Mouse (Mus musculus) liver, embryonic 14.5 days (tissue): ENCODE results near the gene Ninj2. TPM values are rescaled to one million over a fixed set of nuclear protein-coding genes. Genes with fewer than 3 reads are reported as not detected.
A peak's percentile ranks its signal among the peaks of the same experiment; 100 is the strongest.

Source experiments
- ATAC-seq: fragments of 200-750 bp; cut with Nextera tagmentation; 2 replicates; pipeline ENCODE4 v1.8.0; 2017; ENCODE audit warnings: moderate number of reproducible peaks, mild to moderate bottlenecking, moderate library complexity; ENCODE audit not compliant: insufficient read depth
- DNase-seq, 3 experiments: peaks; one replicate each; pipeline ENCODE4 v3.0.0-alpha.2; 2012 to 2013; ENCODE audit warnings: low read depth in 3 of 3, low spot score in 3 of 3
- H3K27ac ChIP-seq: fragments of 300-500 bp; sonication (generic); 2 replicates; pipeline ENCODE4 v1.5.1; 2014; ENCODE audit warnings: moderate library complexity, mild to moderate bottlenecking, control low read depth, inconsistent platforms
- H3K27me3 ChIP-seq: fragments of 300-500 bp; sonication (generic); 2 replicates; pipeline ENCODE4 v1.6.1; 2014; ENCODE audit warnings: mild to moderate bottlenecking, low read length, moderate library complexity; ENCODE audit not compliant: control insufficient read depth, insufficient read depth
- H3K36me3 ChIP-seq: fragments of 300-500 bp; sonication (generic); replicated peaks from 2 replicates; pipeline ENCODE4 v1.6.1; 2014; ENCODE audit warnings: low read depth; ENCODE audit not compliant: control insufficient read depth, insufficient read depth
- H3K4me1 ChIP-seq, 2 experiments: fragments of 200-500 bp in 1 of 2; fragments of 300-500 bp in 1 of 2; sonication (generic) in 1 of 2; replicated peaks; 2 replicates each; pipeline ENCODE4 v1.6.1; 2012 to 2014; ENCODE audit warnings: antibody characterized with exemption in 1 of 2, inconsistent platforms in 1 of 2, low read length in 1 of 2; ENCODE audit not compliant: control insufficient read depth in 2 of 2, insufficient read depth in 2 of 2
- H3K4me2 ChIP-seq: fragments of 300-500 bp; sonication (generic); 2 replicates; pipeline ENCODE4 v1.6.1; 2014; ENCODE audit warnings: low read depth, mild to moderate bottlenecking, control low read depth, moderate library complexity
- H3K4me3 ChIP-seq, 2 experiments: fragments of 200-500 bp in 1 of 2; fragments of 300-500 bp in 1 of 2; sonication (generic) in 1 of 2; 2 replicates each; pipeline ENCODE4 v1.5.1; 2012 to 2014; ENCODE audit warnings: low read depth in 2 of 2, low read length in 2 of 2, mild to moderate bottlenecking in 2 of 2, control low read depth in 1 of 2, inconsistent platforms in 1 of 2, moderate library complexity in 1 of 2; ENCODE audit not compliant: insufficient read depth in 1 of 2
- H3K9ac ChIP-seq: fragments of 300-500 bp; sonication (generic); replicated peaks from 2 replicates; pipeline ENCODE4 v1.6.1; 2014; ENCODE audit warnings: mild to moderate bottlenecking, control low read depth, moderate library complexity
- H3K9me3 ChIP-seq: fragments of 300-500 bp; sonication (generic); 2 replicates; pipeline ENCODE4 v1.6.1; 2016; ENCODE audit warnings: low read length, mixed read lengths; ENCODE audit not compliant: control insufficient read depth
- CTCF ChIP-seq: IDR thresholded peaks from 2 replicates; pipeline ENCODE4 v1.5.1; 2016; ENCODE audit warnings: antibody characterized with exemption, low read depth, control low read depth
- EP300 ChIP-seq: IDR thresholded peaks from 2 replicates; pipeline ENCODE4 v1.6.1; 2016; ENCODE audit warnings: antibody characterized with exemption, low read depth
- WGBS: fragments of 180-500 bp; shearing (Covaris S2); extraction: QIAGEN DNeasy Blood & Tissue Kit; methylation state at CpG from one replicate; pipeline ENCODE4 v1.1.7; 2014; ENCODE audit not compliant: insufficient replicate concordance; 5-methylcytosine and 5-hydroxymethylcytosine counted together
- polyA plus RNA-seq, 2 experiments: library from polyadenylated mRNA; depleted of rRNA in 1 of 2; stranded (reverse) in 1 of 2; unstranded in 1 of 2; fragments of >200 nt; fragmentation: Nextera tagmentation in 1 of 2; extraction: Ambion mirVana in 1 of 2; gene quantifications; 2 replicates each; pipeline versions ENCODE4 v1.2.1 to v1.2.3; 2012 to 2014

Gene Ninj2
- polyA plus RNA-seq, 2 experiments, result 0.33 TPM; not detected in 1

- H3K9me3 ChIP-seq, result no peaks in the 10 kb centered on the region
- H3K27ac ChIP-seq, result no peak overlapping the region
- no peaks in the 10 kb centered on the region for H3K27me3 ChIP-seq
- no peak for DNase-seq
- H3K4me1 ChIP-seq, result peaks cover 0 to 9% of the 10 kb centered on the region in 2 experiments; a peak in 1 of 4 replicates
- no peak for ATAC-seq
- H3K9ac ChIP-seq, result no peak overlapping the region
- H3K36me3 ChIP-seq, result no peaks in the 10 kb centered on the region
- TF ChIP-seq EP300 (no peak), CTCF (no peak)
- H3K4me3 ChIP-seq, result no peak overlapping the region
- WGBS, result 45% methylated on average over 3 of the region's 3 CpGs
- H3K4me2 ChIP-seq, result no peak overlapping the region
Measured at GRCm38 (mm10) chr6:120151616-120152053, 58.5 kb downstream of the Ninj2 start.

- H3K9ac ChIP-seq, result no peak overlapping the region
- no peak overlapping the region for H3K27ac ChIP-seq
- H3K4me3 ChIP-seq, result no peak overlapping the region
- 0 out of 4 replicates have a peak, but pooled peaks cover 0 to 9% of the 10 kb centered on the region in 2 experiments for H3K4me1 ChIP-seq
- no peaks in the 10 kb centered on the region for H3K27me3 ChIP-seq
- no peak for TF ChIP-seq CTCF
- TF ChIP-seq EP300, result no peak
- no peak for DNase-seq
- no peaks in the 10 kb centered on the region for H3K36me3 ChIP-seq
- ATAC-seq, result no peak
- H3K4me2 ChIP-seq, result no peak overlapping the region
- H3K9me3 ChIP-seq, result no peaks in the 10 kb centered on the region
- WGBS, result 77% methylated on average over 24 of the region's 26 CpGs
Measured at GRCm38 (mm10) chr6:120152739-120153696, 59.9 kb downstream of the Ninj2 start.

- no peak overlapping the region for H3K27ac ChIP-seq
- no peak overlapping the region for H3K4me2 ChIP-seq
- ATAC-seq (no peak), DNase-seq (no peak)
- 46% methylated on average over 5 of the region's 5 CpGs for WGBS
- H3K9me3 ChIP-seq, result no peaks in the 10 kb centered on the region
- peaks cover 0 to 20% of the 10 kb centered on the region in 2 experiments; a peak in 2 of 4 replicates for H3K4me1 ChIP-seq
- no peak overlapping the region for H3K9ac ChIP-seq
- TF ChIP-seq EP300, result no peak
- TF ChIP-seq CTCF, result 0 out of 2 replicates have a peak, but pooled peaks have one; percentile 2
- no peaks in the 10 kb centered on the region for H3K36me3 ChIP-seq
- no peak overlapping the region for H3K4me3 ChIP-seq
- H3K27me3 ChIP-seq, result no peaks in the 10 kb centered on the region
Measured at GRCm38 (mm10) chr6:120154526-120155309, 61.6 kb downstream of the Ninj2 start.

GRCm38 (mm10) chr6:120155510-120155909 is 62.4 kb downstream of the Ninj2 start:
- TF ChIP-seq CTCF (no peak), EP300 (no peak)
- Histone ChIP-seq H3K36me3 (no peaks in the 10 kb centered on the region), H3K4me1 (peaks cover 0 to 16% of the 10 kb centered on the region in 2 experiments; a peak in 2 of 4 replicates), H3K27ac (no peak overlapping the region), H3K4me2 (no peak overlapping the region), H3K27me3 (no peaks in the 10 kb centered on the region), H3K4me3 (no peak overlapping the region), H3K9me3 (no peaks in the 10 kb centered on the region), H3K9ac (no peak overlapping the region)
- no peak for ATAC-seq
- 28% methylated on average over 4 of the region's 4 CpGs for WGBS
- no peak for DNase-seq

DNA sequence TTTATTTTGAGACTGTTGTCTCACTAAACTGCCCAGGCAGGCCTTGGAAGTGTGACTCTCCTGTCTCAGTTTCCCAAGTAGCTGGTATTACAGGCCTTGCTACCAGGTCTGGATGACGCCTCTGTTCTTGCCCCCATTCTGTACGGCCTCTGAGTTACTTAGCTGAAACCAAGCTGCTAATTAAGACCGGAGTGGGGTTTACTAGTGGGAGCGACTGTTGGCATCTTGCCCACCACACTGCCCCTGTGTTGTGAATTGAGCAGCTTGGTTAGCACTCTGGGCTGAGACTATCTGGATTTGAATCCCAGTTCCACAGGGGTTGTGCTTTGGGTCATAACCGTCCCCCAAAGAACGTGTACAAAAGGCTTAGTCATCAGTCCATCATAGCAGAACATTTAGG is 64.3 kb downstream of the Ninj2 start:
- H3K4me1 ChIP-seq, result peaks cover 0 to 14% of the 10 kb centered on the region in 2 experiments; a peak in 2 of 4 replicates
- no peaks in the 10 kb centered on the region for H3K36me3 ChIP-seq
- no peaks in the 10 kb centered on the region for H3K27me3 ChIP-seq
- no peaks in the 10 kb centered on the region for H3K9me3 ChIP-seq
- H3K4me2 ChIP-seq, result no peak overlapping the region
- H3K4me3 ChIP-seq, result no peak overlapping the region
- H3K27ac ChIP-seq, result no peak overlapping the region
- TF ChIP-seq CTCF (no peak), EP300 (no peak)
- no peak overlapping the region for H3K9ac ChIP-seq
- ATAC-seq (no peak), DNase-seq (no peak)
- 69% methylated on average over 6 of the region's 6 CpGs for WGBS
